Mouse (Mus musculus): ENCODE data around the gene Rbks.

- TF ChIP-seq CTCF (IDR thresholded peaks at IDR 0.05), result no peak
- TF ChIP-seq POLR2A (IDR thresholded peaks at IDR 0.05; ENCODE audit: insufficient read depth, low read depth, low read length), result no peak
Observed at GRCm38 (mm10) chr5:31583261-31583660, 114.2 kb downstream of the Rbks start.

Data from heart, adult 2 months (tissue).